Mouse (Mus musculus) bone marrow, adult 2 months (tissue): Measurements from ENCODE around the gene Adora1.

Experiments
- CTCF ChIP-seq: fragments of 200-500 bp; IDR thresholded peaks from 2 replicates; pipeline ENCODE4 v1.5.1; 2011; ENCODE audit warnings: low read length, control low read depth; ENCODE audit not compliant: control insufficient read depth, insufficient read depth
- POLR2A ChIP-seq: fragments of 200-500 bp; IDR thresholded peaks from 2 replicates; pipeline ENCODE4 v1.6.1; 2011; ENCODE audit warnings: low read depth, mild to moderate bottlenecking, control low read depth, low read length, borderline replicate concordance; ENCODE audit not compliant: control insufficient read depth

GRCm38 (mm10) chr1:134194298-134195022, 40.8 kb downstream of the Adora1 start:
- TF ChIP-seq CTCF (no peak), POLR2A (no peak)
